Mouse (Mus musculus) E14TG2a.4 (cell line): Measurements from ENCODE around the gene 3100002H09Rik.

ENCODE experiments used
- CTCF ChIP-seq: conservative IDR thresholded peaks from 2 replicates; pipeline ENCODE4 v1.5.1; 2014; ENCODE audit warnings: low read length
- NANOG ChIP-seq: IDR thresholded peaks from 2 replicates; pipeline ENCODE4 v1.6.1; 2014; ENCODE audit warnings: borderline replicate concordance, low read length, mixed read lengths
- POU5F1 ChIP-seq: IDR thresholded peaks from 2 replicates; pipeline ENCODE4 v1.6.1; 2014; ENCODE audit warnings: low read length, borderline replicate concordance

DNA sequence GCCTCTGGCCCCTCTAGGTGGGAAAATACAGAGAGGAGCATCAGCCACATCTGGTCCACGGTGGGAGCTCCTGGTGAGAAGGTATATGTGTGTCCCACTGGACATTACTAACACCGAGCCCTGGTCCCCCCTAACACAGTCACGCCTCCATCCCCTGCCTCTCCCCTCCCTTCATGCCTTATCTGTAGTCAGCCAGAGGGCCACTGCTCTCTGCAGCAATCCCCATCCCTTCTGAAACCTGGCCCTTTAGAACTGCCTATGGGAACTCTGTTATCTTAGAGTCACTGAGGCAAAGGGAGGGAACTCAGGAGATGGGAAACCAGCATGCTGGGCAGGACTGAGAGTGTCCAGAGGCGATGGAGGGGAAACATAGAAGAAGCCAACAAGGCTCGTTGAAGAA, 5.3 kb downstream of the 3100002H09Rik start:
- TF ChIP-seq CTCF = no peak
- no peak for TF ChIP-seq NANOG
- no peak for TF ChIP-seq POU5F1
